Mouse (Mus musculus) lung, postnatal 25 days (tissue): ENCODE data around the gene Med26.
A peak's percentile ranks its signal among the peaks of the same experiment; 100 is the strongest.

Source experiments
- DNase-seq: peaks from one replicate; pipeline ENCODE4 v3.0.0; 2022; ENCODE audit warnings: low spot score

Gene Med26

DNA sequence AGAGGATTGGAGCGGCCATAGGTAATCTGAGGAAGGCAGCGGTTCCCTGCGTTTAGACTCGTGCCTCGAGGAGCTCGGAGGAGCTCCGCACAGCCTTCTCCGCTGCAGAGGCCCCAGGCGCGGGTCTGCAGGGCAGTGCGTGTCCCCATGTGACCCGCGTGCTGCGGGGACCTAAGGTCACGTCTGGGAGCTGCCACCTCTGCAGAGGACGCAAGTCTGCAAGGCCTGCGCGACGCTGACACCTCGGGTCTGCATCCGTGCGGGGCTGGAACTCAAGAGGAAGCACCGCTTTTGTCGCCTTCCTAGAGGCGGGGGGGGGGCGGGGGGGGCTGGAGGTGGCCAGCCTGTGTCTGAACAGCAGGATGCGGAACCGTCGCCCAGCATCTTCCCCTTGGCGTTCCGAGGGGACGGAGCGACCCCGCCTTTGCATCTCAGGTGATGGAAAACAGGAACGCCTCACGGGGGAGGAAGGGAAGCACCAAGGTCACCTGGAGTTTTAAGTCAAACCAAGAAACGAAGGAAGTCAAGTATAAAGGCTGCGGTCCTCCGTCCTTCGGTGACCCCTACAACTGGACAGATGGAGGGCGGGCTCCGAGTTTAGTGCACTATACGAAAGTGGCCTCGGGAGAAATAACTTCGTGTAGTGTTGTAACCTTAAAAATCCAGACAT is 709 bp upstream of the Med26 start:
- DNase-seq: no peak

DNA sequence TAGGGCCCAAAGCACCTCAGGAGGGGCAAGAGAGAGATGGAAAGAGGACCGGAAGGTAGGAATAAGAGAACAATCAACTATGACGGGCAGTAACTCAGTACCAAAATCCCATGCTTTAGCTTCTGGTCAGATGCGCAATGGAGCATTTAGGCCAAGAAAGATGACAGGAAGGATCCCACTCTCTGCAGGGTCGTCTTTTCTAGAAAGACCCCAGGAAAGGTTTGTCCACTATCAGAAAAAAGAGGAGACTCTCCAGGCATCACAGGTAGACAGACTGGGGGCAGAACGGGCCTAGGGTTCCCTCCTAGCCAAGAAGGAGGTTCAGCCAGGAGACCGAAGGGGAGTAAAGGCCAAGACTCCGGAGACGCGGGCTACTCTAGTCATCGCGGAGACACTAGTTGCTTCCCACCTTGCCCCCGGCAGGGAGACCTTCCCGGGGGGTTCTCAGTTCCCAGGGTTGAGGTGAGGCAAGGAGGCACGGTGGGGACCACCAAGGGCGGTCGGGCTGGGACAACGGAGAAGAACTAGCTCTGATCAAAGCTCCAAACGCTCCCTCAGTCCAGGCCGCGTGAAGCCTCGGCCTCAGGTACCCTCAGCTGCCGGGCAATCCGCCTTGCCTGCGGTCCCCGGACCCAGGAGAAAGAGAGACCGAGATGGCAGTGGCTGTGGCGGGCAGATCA is 808 bp downstream of the Med26 start:
- DNase-seq: no peak

DNA sequence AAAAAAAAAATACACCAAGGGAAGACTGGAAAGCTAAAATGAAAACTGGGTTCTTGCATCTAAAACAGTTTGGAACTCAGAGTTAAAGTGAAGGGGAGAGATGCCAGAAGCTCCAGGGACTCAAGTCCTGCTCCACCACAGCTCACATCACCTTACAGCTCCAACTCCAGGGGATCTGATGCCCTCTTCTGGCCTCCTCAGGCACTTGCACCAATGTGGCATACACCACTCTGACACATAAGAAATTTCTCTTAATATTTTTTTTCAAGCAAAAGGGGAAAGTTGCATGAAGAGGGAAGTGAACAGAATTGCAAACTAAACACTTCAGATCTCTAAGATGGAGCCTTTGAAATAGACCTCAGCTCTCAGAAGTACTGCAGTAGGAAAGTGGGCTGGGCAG is 8.8 kb downstream of the Med26 start:
- DNase-seq: no peak

GRCm38 (mm10) chr8:72534888-72535287 is 13.2 kb downstream of the Med26 start:
- DNase-seq: no peak

DNA sequence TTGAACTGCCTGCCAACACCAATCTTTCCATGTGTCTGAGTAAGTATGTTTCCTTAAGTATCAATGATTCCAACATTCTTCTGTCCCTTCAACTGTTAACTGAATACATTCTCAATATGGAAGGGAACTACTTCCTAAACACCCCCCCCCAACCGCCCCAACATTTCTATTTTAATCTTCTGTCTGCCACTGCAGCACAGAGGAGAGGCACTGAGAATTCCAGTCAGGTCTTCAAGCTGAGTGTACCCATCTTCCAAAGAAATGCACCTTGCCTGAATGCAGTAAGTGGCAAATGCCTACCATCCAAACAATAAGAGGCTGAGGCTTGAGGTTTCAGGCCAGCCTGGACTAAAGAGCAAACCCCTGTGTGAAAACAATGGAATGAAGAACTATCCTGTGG is 16.0 kb downstream of the Med26 start:
- DNase-seq: no peak

- no peak for DNase-seq
Measured at GRCm38 (mm10) chr8:72521888-72522287, 26.2 kb downstream of the Med26 start.

DNA sequence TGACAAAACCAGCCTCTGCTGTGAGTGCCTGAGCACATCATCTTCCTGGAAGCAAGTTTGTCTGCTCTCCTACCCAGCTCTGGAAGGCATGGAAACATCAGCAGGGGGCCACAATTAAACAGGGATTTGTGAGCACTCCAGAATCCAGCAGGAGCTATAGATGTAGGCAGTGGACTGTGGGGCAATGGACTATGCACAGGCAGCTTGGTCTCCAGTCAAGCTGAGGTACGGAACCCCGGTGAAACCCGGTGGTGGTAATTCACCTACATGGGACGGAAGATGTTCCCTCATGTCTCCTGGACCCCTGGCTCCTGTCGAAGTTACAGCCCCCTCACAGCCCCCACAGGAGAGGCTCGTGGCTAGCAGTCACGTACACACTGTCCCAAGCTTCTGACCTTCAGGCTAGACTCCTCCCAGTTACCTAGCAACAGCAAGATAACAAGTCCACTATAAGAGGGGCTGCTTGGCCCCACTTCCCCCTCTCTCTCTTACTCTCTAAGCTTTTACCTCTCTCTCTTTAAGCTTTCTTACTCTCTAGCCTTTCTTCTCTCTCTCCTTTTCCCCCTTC is 30.6 kb downstream of the Med26 start:
- no peak for DNase-seq

DNA sequence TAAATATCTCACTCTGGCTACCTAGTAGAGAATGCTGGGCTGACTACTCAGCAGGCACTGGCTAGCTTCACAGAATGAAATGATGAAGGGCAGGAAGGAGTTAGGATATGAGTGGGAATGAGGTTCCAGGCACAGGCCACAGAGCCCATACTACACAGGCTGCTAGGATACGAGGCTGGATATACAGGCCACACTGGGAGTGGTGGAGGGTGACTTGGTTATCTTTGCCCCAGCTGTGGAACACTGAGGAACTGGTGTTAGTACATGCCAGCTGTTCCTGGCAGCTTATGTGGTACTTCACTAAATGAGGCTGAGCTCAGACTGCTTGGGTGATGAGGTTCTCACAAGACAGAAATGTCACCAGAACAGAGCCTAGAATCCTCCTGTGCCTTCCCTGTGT is 34.9 kb downstream of the Med26 start:
- DNase-seq: no peak

DNA sequence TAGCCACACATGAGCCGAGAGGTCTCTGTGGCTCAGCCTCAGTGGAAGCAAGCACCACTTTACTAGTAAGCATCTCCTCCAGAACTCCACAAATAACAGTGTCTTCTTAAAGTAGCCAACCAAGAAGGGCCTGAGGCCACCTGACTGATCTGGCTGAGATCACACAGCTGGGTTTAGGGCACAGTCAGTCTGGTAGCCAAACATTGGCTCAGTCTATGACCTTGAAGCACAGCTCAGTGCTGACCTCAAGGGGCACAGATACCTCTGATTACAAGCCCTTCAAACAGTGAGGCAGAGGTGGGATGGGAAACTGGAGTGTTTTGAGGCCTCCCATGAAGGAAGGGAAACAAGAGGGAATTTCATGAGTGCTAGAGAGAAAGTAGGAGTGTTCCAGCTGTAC is 35.4 kb downstream of the Med26 start:
- no peak for DNase-seq

GRCm38 (mm10) chr8:72507505-72507904 is 40.6 kb downstream of the Med26 start:
- no peak for DNase-seq

DNA sequence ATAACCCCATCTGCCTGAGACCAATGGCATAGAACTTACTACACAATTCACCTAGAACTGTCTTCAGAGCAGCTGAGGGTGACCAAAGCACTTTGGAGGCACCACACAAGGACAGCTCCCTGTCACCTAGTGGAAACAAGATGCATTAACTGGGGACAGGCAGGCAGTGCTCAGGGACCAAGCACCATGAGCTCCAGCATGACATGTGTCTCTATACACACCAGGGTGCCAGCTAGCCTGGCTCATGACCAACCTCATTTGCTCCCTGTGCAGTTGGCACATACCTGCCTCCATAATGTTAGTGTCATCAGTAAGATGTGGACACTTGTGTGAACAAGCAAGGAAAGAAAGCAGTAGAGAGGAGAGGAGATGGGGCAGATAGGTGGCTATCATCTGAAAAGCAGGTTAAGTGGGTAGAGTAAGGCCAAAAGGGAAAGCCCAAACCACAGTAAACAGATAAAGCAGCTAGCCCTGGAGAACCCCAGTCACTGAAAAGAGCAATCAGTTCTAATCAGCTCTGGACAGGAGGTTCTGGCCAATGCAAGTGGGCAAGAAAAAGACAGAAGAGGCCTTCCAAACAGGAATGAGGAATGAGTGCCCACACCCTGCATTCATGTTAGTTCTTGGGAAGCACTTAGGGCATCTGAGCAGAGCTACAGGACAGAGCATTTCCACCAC is 43.3 kb downstream of the Med26 start:
- DNase-seq: no peak

DNA sequence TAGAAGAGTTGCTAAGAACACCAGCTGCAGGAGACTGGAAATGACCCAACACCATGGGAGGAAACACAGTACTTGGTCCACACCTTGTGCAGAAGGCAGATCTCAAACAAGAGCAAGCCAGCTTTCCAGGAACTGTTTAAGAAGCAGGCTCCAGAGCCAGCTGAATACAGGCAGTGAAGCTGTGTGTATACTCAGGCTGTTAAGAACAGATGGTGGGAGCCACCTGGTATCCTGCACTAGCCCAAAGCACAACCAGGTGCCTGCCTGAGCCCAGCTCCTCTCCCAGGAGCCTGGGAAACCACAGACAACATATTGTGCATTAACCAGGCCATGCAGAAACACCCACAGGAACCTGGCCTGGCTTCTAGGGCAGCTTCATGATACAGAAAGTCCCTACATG is 43.9 kb downstream of the Med26 start:
- DNase-seq: no peak

GRCm38 (mm10) chr8:72500521-72500931 is 47.5 kb downstream of the Med26 start:
- DNase-seq: no peak

- no peak for DNase-seq
Measured at GRCm38 (mm10) chr8:72499521-72500284, 48.4 kb downstream of the Med26 start.

- DNase-seq: no peak
Measured at GRCm38 (mm10) chr8:72498527-72498926, 49.5 kb downstream of the Med26 start.

DNA sequence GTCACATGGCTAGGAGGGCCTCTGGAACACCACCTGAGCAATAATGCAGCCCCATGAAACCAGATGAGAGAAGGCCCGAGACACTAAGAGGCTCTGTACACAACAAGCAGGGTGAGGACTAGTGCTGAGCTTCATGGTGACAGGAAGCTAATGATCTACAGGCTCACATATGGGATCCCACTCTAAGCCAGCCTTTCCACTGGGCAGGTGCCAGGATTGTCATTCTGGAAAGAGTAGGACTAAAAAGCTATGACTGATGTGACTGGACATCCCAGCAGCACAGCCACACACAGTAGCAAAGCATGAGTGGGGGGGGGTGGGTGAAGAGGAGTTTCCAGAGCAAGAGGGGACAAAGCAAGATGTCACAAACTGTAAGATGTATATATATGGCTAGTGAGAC is 50.2 kb downstream of the Med26 start:
- DNase-seq: no peak

- DNase-seq: no peak
Measured at GRCm38 (mm10) chr8:72496217-72496616, 51.9 kb downstream of the Med26 start.

GRCm38 (mm10) chr8:72495411-72496111 is 52.5 kb downstream of the Med26 start:
- no peak for DNase-seq

DNA sequence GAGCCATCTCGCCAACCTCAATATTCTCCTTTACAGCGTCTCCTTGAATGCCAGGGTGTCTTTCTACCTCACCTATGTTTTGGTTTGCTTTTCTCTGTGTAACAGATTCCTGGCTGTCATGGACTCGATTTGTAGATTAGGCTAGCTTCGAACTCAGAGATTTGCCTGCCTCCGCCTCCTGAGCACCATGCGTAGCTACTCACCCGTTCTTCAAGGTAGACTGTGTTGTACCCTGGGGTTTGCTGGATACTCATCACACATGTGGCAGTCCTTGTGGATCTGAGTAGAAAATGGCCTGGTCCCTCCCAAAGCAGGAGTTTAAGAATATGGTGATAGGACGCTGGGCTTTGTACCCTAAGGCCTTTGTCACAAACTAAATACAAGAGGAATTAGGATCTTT is 54.7 kb downstream of the Med26 start:
- no peak for DNase-seq

DNA sequence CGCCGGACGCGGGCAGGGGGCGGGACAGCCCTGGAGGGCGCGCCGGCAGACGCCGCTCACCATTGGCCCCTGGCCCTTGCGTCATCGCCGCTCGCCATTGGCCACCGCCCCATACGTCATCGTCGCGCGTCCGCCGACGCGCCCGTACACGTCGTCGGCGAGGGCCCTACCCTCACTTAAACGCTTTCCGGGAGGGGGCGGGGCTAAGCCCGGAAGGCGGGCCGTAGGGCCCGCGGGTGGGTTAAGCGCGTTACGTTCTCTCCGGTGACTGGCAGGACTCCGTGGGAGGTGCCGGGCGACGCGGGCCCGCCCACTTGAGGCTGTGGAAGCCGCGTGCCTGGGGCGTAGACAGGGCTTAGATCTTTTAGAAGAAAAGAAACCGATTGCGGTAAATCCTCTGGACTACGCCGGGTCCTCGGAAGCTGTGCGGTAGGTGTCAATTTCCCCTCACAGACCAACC is 55.4 kb downstream of the Med26 start:
- peak; percentile 99 for DNase-seq
